Mouse (Mus musculus) embryonic facial prominence, embryonic 14.5 days (tissue): Measurements from ENCODE around the gene Slc11a1. TPM values are rescaled to one million over a fixed set of nuclear protein-coding genes. Genes with fewer than 3 reads are reported as not detected.
A peak's percentile ranks its signal among the peaks of the same experiment; 100 is the strongest.

Experiments used
- ATAC-seq: fragments of 200-750 bp; cut with Nextera tagmentation; 2 replicates; pipeline ENCODE4 v1.8.0; 2017; ENCODE audit warnings: low read depth, moderate number of reproducible peaks, moderate TSS enrichment
- DNase-seq: peaks from one replicate; pipeline ENCODE4 v3.0.0-alpha.2; 2015; ENCODE audit warnings: low spot score
- H3K27ac ChIP-seq: fragments of 300-500 bp; sonication (generic); replicated peaks from 2 replicates; pipeline ENCODE4 v1.5.1; 2014; ENCODE audit warnings: low read depth, mild to moderate bottlenecking, low read length, moderate library complexity
- H3K27me3 ChIP-seq: fragments of 300-500 bp; sonication (generic); replicated peaks from 2 replicates; pipeline ENCODE4 v1.6.1; 2014; ENCODE audit warnings: low read length; ENCODE audit not compliant: control insufficient read depth, insufficient read depth
- H3K36me3 ChIP-seq: fragments of 300-500 bp; sonication (generic); 2 replicates; pipeline ENCODE4 v1.6.1; 2014; ENCODE audit warnings: low read length, mixed read lengths; ENCODE audit not compliant: control insufficient read depth, insufficient read depth
- H3K4me1 ChIP-seq: fragments of 300-500 bp; sonication (generic); 2 replicates; pipeline ENCODE4 v1.6.1; 2014; ENCODE audit warnings: antibody characterized with exemption, low read length; ENCODE audit not compliant: control insufficient read depth, insufficient read depth
- H3K4me2 ChIP-seq: fragments of 300-500 bp; sonication (generic); 2 replicates; pipeline ENCODE4 v1.6.1; 2014; ENCODE audit warnings: low read depth, mild to moderate bottlenecking, low read length, moderate library complexity, mixed read lengths
- H3K4me3 ChIP-seq: fragments of 300-500 bp; sonication (generic); 2 replicates; pipeline ENCODE4 v1.5.1; 2014; ENCODE audit warnings: low read depth, mild to moderate bottlenecking, low read length
- H3K9ac ChIP-seq: fragments of 300-500 bp; sonication (generic); 2 replicates; pipeline ENCODE4 v1.6.1; 2014; ENCODE audit warnings: low read depth, mild to moderate bottlenecking, low read length, moderate library complexity, mixed read lengths
- H3K9me3 ChIP-seq: fragments of 300-500 bp; sonication (generic); 2 replicates; pipeline ENCODE4 v1.6.1; 2016; ENCODE audit warnings: low read length; ENCODE audit not compliant: control insufficient read depth
- WGBS: fragments of 180-500 bp; shearing (Covaris S2); extraction: QIAGEN DNeasy Blood & Tissue Kit; methylation state at CpG from one replicate; pipeline ENCODE4 v1.1.7; 2014; 5-methylcytosine and 5-hydroxymethylcytosine counted together
- polyA plus RNA-seq: library from polyadenylated mRNA; unstranded; fragments of >200 nt; fragmentation: Nextera tagmentation; extraction: Ambion mirVana; gene quantifications from 2 replicates; pipeline ENCODE4 v1.2.1, GENCODE M21; 2014

Gene Slc11a1
- polyA plus RNA-seq, 1 experiment from 2014 or later, result 5.6 TPM

GRCm38 (mm10) chr1:74379058-74379504 is 4.1 kb downstream of the Slc11a1 start:
- H3K36me3 ChIP-seq, result no peaks in the 10 kb centered on the region
- no peak overlapping the region for H3K4me2 ChIP-seq
- DNase-seq, result no peak
- no peak overlapping the region for H3K9ac ChIP-seq
- no peaks in the 10 kb centered on the region for H3K4me1 ChIP-seq
- ATAC-seq, result no peak
- H3K9me3 ChIP-seq, result no peaks in the 10 kb centered on the region
- no peaks in the 10 kb centered on the region for H3K27me3 ChIP-seq
- no peak overlapping the region for H3K27ac ChIP-seq
- WGBS, result 75% methylated on average over 7 of the region's 7 CpGs
- H3K4me3 ChIP-seq, result no peak overlapping the region

- Histone ChIP-seq H3K9me3 (no peaks in the 10 kb centered on the region), H3K4me1 (no peaks in the 10 kb centered on the region), H3K36me3 (no peaks in the 10 kb centered on the region), H3K27ac (no peak overlapping the region), H3K4me2 (no peak overlapping the region), H3K27me3 (no peaks in the 10 kb centered on the region), H3K4me3 (no peak overlapping the region), H3K9ac (no peak overlapping the region)
- DNase-seq, result no peak
- no peak for ATAC-seq
- 80% methylated on average over 5 of the region's 5 CpGs for WGBS
These were observed 5.5 kb downstream of the Slc11a1 start for GRCm38 (mm10) chr1:74380484-74380883.

GRCm38 (mm10) chr1:74381588-74382021 is 6.6 kb downstream of the Slc11a1 start:
- WGBS, result 90% methylated on average over 10 of the region's 10 CpGs
- no peak overlapping the region for H3K4me3 ChIP-seq
- no peak overlapping the region for H3K9ac ChIP-seq
- no peaks in the 10 kb centered on the region for H3K27me3 ChIP-seq
- ATAC-seq, result no peak
- H3K4me2 ChIP-seq, result no peak overlapping the region
- no peaks in the 10 kb centered on the region for H3K36me3 ChIP-seq
- H3K27ac ChIP-seq, result no peak overlapping the region
- H3K4me1 ChIP-seq, result no peaks in the 10 kb centered on the region
- no peaks in the 10 kb centered on the region for H3K9me3 ChIP-seq
- DNase-seq, result no peak

GRCm38 (mm10) chr1:74383385-74383784 is 8.4 kb downstream of the Slc11a1 start:
- H3K4me3 ChIP-seq, result no peak overlapping the region
- H3K4me1 ChIP-seq, result peaks cover 5% of the 10 kb centered on the region
- no peaks in the 10 kb centered on the region for H3K9me3 ChIP-seq
- H3K27ac ChIP-seq, result no peak overlapping the region
- ATAC-seq, result no peak
- H3K9ac ChIP-seq, result no peak overlapping the region
- H3K27me3 ChIP-seq, result no peaks in the 10 kb centered on the region
- H3K4me2 ChIP-seq, result no peak overlapping the region
- 88% methylated on average over 13 of the region's 13 CpGs for WGBS
- H3K36me3 ChIP-seq, result no peaks in the 10 kb centered on the region
- DNase-seq, result no peak

- WGBS, result 85% methylated on average over 8 of the region's 8 CpGs
- Histone ChIP-seq H3K9me3 (no peaks in the 10 kb centered on the region), H3K36me3 (no peaks in the 10 kb centered on the region), H3K4me3 (no peak overlapping the region), H3K27ac (no peak overlapping the region), H3K9ac (no peak overlapping the region), H3K4me1 (peaks cover 12% of the 10 kb centered on the region), H3K27me3 (no peaks in the 10 kb centered on the region), H3K4me2 (no peak overlapping the region)
- ATAC-seq, result no peak
- no peak for DNase-seq
These were observed 9.5 kb downstream of the Slc11a1 start for GRCm38 (mm10) chr1:74384525-74384924.

- DNase-seq, result no peak
- Histone ChIP-seq H3K9ac (no peak overlapping the region), H3K4me2 (no peak overlapping the region), H3K27ac (no peak overlapping the region), H3K4me3 (no peak overlapping the region), H3K9me3 (no peaks in the 10 kb centered on the region), H3K36me3 (no peaks in the 10 kb centered on the region), H3K4me1 (peaks cover 15% of the 10 kb centered on the region), H3K27me3 (no peaks in the 10 kb centered on the region)
- no peak for ATAC-seq
- WGBS, result 95% methylated on average over 10 of the region's 10 CpGs
These were observed 10.1 kb downstream of the Slc11a1 start for GRCm38 (mm10) chr1:74385064-74385463.

GRCm38 (mm10) chr1:74385531-74385930 is 10.5 kb downstream of the Slc11a1 start:
- H3K36me3 ChIP-seq, result no peaks in the 10 kb centered on the region
- peaks cover 15% of the 10 kb centered on the region for H3K4me1 ChIP-seq

GRCm38 (mm10) chr1:74386363-74386713 is 11.3 kb downstream of the Slc11a1 start:
- Histone ChIP-seq H3K4me1 (peaks cover 15% of the 10 kb centered on the region), H3K9me3 (no peaks in the 10 kb centered on the region), H3K9ac (peak overlapping the region; percentile 72), H3K27me3 (no peaks in the 10 kb centered on the region), H3K36me3 (no peaks in the 10 kb centered on the region), H3K4me2 (peak overlapping the region; percentile 61), H3K4me3 (peak overlapping the region; percentile 47), H3K27ac (peak overlapping the region; percentile 93)
- DNase-seq (no peak), ATAC-seq (no peak)
- 56% methylated on average over 7 of the region's 10 CpGs for WGBS

More at GRCm38 (mm10) chr1:74385531-74385930, 10.5 kb downstream of the Slc11a1 start:
- 82% methylated on average over 8 of the region's 8 CpGs for WGBS
- Histone ChIP-seq H3K27me3 (no peaks in the 10 kb centered on the region), H3K9me3 (no peaks in the 10 kb centered on the region), H3K4me3 (no peak overlapping the region), H3K9ac (no peak overlapping the region), H3K4me2 (no peak overlapping the region), H3K27ac (no peak overlapping the region)
- ATAC-seq, result no peak
- DNase-seq, result no peak

GRCm38 (mm10) chr1:74386714-74387385 is 11.9 kb downstream of the Slc11a1 start:
- Histone ChIP-seq H3K27me3 (no peaks in the 10 kb centered on the region), H3K4me2 (peak overlapping the region; percentile 61), H3K4me3 (peak overlapping the region; percentile 47), H3K27ac (peak overlapping the region; percentile 93), H3K9ac (peak overlapping the region; percentile 72), H3K9me3 (no peaks in the 10 kb centered on the region), H3K36me3 (no peaks in the 10 kb centered on the region), H3K4me1 (peaks cover 15% of the 10 kb centered on the region)
- under 1% methylated on average over 19 of the region's 26 CpGs for WGBS
- ATAC-seq (peak; percentile 93), DNase-seq (peak; percentile 98)
